Mouse (Mus musculus): ENCODE measurements around the gene Fbln1.
A peak's percentile ranks its signal among the peaks of the same experiment; 100 is the strongest.

Gene Fbln1

DNA sequence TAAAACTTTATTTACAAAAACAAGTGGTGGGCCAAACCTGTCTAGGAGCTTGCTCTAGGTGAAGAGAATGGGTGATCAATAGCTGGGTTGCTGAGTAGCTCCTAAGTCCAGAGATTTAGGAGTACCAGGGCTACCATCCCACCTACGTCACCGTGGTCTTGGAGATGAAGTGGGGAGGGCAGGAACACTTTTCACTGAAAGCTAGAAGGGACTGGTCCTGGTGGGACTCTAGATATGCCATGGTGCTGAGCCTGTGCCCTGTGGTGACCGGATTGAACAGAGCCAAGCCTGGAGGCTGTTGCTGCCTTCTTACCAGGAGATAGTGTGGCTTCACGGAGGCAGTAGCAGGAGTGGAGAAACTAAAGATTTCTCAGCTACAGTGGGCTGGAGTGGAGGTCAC is 34.3 kb downstream of the Fbln1 start:
- no peak for DNase-seq

DNA sequence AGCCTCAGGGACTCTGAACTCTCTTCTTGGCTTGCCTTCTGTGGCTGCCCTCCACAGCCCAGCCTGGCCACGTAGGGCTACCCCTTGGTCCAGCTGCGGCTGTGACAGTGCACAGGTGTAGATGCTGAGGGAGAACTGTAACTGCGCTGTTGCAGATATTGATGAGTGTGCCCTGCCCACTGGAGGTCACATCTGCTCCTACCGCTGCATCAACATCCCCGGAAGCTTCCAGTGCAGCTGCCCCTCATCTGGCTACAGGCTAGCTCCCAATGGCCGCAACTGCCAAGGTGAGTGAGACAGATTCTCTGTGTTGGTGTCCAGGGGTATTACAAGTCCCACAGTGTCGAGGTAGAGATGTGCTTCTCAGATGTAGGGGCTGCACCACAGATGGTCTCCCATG is 36.1 kb downstream of the Fbln1 start:
- no peak for DNase-seq

DNA sequence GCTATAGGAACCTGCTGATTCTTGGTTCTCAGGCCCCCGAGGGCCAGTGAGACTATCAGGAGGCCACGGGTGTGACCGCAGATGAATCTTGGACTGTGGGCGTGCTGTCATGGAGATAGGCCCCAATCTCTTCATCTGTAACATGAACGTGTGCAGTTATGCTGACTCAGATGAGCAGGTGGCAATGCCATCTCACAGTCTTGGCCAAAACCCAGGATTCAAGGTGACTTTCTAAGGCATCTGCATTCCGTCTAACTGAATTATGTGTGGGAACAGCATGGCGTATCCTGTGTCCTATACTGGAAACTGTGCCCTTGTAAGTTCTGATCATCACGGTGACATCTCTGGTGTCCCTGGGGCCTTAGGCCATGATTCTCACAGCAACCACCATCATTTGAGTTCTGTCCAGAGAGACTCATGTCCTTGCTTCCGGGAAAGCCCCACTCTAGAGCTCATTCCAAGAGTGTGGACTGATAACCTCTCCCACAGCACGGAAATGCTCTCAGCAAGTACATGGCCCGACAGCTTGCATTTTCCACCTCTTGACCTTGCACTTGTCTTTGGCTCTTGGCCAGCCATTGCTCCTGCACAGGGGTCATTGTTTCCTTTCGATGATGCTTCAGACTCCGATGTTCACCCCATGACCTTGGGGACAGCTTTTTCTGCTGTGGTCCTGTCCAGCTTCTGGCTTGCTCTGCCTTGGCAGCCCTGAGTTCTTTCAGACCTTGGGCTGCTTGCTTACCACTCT is 38.8 kb downstream of the Fbln1 start:
- DNase-seq: no peak

DNA sequence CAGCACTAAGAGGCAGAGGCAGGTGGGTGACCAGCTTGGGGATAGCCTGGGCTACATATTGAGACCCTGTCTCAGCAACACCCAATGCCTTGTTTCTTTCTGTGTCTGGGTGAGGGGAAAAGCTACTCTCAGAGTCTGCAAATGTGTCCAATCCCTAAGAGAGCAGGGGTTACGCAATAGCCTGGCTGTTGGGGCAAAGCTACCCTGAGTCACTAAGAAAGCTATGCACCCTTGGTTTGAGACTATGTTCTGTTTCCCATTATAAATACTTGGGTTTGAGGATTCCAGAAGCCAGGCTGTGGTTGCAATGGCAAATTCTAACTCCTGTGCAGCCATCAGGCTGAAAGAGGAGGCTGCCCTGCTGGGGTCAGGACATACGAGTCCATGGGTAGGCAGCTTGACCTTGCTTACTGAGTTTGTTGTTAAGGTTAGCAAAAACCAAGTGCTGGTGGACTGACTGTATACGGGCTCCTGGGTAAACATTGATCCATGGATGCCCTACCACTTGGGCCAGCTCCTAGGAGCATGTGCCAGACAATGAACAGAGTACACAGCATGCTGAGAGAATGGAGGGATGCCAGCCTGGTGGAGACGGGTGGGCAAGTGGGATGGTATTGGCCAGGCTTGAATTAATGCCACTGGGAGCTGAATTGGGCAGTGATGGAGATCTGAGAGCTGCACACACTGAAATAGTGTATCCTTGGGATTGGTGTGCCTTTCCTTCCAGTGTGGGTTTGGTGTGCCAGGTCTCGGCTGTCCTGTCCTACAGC is 39.7 kb downstream of the Fbln1 start:
- no peak for DNase-seq

DNA sequence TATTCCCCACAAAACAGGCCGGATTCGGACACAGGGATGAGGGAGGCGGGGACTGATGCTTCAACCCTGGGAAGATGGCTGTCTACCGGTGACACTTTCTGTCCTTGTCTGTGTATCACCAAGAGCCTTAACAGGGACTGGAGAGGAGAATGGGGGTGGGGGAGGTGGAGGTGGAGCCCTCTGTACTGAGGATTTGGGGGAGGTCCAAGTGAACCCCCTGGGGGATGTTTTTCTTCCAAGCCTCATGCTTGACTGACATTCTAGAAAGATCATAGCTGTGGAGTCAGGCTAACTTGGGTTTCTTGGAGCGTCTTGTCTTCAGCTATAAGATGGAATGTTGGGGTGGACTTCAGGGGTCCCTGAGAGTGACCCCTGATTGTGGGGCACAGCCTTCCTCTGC is 40.3 kb downstream of the Fbln1 start:
- DNase-seq: no peak

DNA sequence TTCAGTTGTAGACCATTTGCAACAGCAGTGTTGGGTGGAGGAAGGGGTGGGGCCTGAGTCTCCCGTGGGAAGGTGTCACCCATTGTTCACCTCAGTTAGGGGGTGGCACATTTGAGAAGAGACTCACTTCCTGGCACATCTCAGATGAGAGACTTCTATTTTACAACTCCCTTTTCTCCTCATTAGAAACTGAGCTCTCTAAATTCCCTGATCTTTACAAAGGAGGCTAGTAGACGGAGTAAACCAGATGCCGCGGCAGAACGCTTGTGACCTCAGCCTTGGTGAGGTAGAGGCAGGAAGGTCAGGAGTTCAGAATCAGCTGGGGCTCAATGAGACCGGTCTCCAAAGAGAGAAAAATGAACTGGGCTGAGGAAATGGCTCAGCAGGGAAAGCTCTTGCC is 41.2 kb downstream of the Fbln1 start:
- DNase-seq: no peak

DNA sequence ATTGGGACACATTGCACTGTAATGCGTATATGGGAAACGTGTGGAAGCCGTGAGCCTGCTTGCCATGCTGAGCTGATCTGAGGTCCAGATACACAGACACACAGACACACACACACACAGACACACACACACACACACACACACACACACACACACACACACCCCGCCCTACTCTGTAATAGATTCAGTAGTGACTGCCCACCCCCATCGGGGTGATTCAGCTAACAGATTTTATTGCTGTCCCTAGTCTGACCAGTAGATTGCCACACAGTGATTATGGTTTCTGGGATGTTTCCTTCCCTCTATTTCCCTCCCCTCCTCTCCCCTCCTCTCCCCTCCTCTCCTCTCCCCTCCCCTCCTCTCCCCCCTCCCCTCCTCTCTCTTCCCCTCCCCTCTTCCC is 42.6 kb downstream of the Fbln1 start:
- no peak for DNase-seq

DNA sequence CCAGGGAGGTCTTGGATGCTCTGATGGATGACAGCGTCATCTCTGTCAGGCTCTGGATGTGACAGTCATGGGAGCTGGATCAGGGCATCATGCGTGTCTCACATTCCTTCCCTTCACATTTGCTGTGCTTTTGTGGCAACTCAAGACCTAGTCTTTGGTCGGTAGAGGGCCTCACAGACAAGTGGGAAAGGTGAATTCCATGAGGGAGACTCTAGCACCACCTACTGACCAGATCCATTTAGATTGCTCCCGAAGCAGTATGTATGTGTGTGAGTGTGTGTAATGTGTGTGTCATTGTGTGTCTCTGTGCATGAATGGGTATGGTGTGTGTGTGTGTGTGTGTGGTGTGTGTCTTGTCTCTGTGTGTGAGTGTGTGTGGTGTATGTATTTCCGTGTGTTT is 43.5 kb downstream of the Fbln1 start:
- DNase-seq: no peak

DNA sequence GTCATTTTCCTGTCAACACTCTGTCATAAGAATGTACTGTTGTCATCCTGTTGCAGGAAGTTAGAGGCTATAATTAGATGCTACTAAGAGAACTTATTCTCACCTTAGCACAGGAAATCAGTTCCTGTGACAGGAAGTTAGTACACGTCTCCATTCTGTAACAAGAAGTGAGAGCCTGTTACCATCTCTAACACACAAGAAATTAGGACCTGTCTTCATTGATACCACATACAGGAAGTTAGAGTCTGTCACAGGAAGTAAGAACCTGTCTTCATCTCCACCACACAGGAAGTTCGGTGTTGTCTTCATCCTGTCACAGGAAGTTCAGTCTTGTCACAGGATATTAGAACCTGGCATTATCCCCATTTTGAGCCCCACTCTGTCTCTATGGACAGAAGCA is 44.7 kb downstream of the Fbln1 start:
- DNase-seq: peak in 1 of 2 experiments; percentile 8

DNA sequence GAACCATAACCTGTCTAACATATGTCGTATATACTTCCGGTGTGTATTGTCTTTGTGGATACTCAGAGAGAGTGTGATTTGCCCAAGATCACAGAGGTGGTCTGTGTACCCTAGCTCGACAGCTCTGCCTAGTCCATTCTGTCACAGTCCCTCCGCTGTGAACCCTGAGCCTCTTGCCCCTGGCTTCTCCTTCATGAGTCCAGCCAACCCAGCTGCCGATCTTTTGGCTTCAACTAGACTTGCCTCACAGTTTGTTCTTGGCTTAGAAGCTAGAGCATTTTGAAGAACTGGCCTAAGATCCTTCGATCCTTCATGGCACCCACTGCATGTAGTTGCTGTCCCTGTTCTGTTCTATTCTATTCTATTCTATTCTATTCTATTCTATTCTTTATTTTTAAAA is 46.7 kb downstream of the Fbln1 start:
- no peak for DNase-seq

DNA sequence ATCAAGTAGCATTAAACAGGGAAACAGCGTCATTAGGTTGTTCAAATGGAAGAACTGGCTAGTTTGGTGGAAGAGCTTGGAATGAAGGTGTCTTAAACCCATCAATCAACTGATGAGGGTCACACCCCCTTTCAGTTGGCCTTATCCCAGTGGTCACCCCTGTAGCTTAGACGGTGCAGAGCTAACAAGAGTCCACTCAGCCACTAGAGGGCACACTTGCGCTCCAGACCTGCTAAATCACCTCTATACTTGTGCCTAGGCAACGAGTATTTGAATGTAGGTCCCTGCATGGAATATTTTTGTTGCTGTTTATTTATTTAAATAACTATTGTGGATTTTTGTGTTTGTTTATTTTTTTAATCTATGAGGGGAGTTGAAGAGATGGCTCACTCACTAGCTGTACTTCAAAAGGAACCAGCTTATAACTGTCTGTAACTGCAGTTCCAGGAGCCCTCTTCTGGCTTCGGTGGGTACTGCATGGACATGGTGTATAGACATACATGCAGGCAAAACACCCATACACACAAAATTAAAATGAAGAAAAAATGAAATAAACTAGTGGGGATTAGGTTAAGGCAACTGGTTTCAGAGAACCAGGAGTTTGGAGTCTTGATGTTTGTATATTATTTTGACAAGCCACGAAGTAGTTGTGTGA is 52.2 kb downstream of the Fbln1 start:
- peak; percentile 50 to 54 for DNase-seq

DNA sequence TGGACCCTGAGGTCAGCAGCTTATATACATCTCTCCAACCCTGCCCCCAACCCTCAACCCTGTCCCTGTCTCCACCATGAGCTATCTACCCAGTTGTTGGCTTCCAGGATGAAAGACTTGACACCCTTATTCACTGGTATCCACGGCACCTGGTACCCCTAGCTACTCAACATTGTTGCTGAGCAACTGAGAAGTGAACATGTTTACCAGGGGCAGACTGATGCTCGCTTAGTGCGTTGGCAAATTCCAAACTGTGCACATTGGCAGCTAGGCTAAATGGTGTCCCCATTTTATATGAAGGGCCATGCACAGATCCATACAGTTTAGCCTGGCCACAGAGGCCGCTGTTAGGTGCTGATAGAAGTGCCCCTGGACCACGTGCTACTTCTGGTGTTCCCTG is 57.1 kb downstream of the Fbln1 start:
- DNase-seq: no peak

DNA sequence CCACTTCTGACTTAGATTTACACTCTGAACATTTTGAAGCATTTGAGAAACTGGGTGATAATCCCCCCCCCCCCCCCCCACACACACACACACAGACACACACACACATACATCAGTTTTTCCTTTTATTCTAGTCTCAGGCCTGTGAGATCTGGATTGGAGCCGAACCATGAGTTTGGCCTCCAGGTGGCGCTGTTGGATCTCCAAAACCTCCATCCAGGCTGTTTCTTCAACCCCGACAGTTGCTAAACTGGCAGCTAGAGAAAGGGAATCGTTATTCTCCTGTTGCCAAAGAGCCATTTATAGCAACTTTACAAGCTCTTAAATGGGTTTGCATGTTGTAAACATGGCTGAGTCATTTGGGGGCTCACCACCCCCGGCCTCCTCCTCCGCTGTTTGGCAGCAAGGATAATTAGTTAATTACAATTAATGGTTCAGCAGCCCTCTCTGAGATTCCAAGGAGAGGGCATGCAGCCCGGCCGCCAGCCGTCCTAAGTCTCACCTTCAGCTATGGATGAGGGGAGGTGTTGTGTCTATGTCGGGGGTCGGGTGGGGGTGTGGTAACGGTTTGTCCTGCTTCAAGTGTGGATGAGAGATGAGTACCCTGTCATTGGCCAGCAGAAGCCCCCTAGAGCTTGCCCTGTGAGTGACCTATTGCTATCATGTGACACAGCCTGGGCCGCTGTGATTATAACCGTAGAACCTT is 61.1 kb downstream of the Fbln1 start:
- DNase-seq: peak; percentile 65 to 67

DNA sequence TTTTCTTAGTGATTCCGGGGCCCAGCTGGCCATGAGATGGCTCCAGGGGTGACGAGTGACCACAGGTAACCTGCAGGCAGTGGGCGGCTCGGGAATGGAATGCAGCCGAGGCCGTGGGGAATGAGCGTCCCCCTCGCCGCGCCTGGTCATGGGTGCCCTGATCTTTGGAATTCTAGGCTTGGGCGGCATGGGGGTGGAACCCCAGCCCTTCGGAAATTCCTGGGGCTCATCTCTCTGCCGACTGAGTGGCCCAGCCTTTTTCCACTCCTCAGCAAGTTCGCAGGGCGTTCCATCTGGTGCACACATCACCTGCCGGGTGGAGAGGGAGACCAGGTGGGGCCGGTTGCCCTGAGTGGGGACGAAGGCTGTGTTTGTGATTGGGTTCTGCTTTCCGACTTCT is 62.1 kb downstream of the Fbln1 start:
- no peak for DNase-seq

DNA sequence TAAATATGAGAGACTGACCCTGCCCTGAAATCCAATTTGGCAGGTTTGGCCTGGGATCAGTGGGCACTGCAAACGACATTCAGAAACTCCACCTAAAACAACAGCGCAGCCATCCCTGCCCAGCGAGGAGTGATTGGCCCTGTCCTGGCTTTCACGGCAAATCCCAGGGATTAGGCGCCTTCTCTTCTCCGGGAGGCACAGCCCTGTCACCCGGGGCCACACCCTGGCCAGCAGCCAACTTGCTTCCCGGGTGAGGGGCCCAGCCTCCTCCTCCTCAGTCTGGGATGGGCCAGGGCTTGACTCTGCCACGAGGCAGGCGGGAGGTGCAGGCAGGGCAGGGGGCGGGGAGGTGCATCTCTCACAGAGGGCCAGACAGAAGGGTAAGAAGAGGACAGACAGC is 67.2 kb downstream of the Fbln1 start:
- no peak for DNase-seq

DNA sequence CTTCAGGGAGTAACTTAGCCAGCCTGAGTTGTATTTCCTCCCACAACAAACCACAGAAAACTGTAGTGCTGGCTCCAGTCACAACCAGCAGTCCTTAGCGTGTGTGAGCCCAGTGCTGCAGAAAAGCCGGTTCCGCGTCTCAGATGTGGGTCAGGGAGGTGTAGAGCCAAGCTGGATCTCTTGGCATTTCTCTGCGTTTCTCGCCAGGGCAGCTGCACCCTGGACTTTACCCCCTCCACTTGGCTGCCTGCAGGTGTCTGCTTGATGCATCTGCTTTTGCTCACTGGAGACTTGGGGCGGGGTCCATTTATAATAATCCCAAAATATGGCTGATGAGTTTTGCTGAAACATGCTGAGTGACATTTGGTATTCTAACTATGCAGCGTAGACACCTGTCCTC is 71.5 kb downstream of the Fbln1 start:
- DNase-seq: no peak

DNA sequence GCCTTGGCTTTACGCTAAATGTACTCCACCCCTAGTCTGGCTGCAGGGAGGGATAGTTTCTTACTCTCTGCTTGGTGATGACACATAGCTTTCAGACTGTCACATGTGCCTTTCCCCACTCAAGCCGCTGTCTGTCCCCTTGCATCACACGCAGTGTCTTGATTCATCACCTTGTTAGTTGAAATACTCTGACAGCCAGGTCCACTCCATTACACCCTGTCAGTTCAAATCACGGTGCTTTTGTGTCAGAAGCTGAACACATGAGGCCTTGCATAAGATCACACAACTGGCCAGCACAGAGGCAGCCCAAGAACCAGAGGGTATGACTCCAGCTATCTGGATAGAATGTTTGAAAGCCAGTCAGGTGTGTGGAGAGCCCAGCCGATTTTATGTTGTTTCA is 73.2 kb downstream of the Fbln1 start:
- DNase-seq: no peak

DNA sequence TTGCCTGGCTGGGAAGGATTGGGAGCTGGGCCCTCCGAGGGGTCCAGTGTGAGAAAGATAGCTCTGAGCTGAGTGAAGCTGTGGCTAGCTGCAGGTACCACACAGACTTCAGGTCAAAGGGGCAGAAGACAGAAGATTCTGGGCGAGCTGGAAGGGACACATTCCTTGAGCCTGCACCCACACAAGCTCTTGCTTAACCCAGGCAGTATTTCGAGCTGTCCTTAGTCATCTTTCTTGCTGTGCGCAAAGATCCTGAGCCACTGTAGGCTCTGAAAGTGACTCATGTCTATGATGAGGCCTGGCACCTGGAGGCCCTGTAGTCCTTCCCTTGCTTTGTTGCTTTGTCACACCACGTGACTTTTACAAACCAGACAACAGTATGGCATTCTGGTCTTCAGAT is 76.3 kb downstream of the Fbln1 start:
- DNase-seq: no peak

DNA sequence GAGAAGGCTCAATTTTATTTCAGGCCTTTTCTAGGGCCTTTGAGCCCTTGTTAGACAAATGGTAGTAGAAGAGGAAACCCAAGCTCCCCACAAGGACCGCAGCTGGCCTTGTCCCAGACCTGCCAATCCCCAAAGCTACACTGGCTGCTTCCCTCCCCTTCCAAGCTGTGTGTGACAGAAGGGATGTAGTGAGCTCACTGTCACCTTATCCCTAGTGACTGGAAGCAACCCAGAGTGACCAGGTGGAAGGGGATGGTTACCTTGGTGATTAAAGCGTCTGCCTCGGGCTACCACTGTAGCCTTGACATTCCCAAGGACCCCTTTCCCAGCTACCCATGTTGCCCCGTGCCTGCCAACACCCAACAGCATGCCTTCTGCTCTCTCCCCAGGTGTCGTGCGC is 78.9 kb downstream of the Fbln1 start:
- no peak for DNase-seq

DNA sequence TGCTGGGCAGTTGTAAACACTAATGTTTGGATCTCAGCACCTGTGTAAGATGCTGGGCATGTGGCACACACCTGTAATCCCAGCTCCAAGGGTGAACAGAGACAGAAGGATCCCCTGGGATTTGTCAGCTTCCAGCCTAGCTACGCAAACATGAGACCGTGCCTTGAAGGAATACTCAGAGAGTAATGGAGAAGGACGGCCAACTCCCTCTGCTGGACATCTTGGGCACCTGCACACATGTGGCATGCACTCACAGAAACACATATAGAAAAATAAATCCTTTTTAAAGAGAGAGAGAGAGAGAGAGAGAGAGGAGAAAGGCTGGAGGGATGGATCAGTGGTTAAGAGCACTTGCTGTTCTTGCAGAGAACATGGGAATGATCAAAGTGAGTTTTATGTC is 88.9 kb downstream of the Fbln1 start:
- no peak for DNase-seq

DNA sequence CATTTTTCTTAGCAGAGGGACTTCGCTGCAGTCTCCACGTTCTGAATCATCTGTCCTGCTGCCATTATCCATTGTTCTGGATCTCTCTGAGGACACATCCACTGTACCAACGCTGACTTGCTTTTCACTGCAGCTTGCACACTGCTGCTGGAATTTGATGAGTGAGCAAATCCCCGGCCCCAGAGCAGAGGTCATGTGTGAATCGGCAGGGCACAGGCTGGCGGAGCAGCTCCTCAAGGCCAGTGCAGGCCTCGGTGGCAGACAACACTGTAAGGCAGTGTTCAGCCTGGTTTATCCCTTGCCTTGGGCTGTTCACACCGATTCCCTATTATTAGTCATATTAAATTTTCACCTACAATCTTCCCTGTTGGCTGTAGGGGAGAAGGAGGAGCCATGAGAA is 89.8 kb downstream of the Fbln1 start:
- DNase-seq: no peak

DNA sequence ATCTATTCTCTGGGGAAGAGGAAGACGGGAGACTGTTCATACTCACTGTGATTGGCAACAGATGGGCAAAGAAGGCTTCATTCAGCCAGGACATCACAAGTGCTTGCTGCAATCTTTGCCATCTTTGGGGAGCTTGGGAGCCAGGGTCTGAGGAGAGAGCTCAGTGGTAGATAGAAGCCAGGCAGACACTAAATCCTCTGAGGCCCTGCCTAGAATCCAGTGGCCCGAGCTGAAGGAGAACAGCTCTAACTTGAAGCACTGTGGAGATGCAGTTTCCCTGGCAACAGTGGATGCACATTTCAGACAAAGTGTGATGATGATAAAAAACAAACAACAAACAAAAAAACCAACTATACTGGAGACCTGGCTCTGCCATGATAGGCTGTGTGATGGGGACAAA is 90.2 kb downstream of the Fbln1 start:
- no peak for DNase-seq

DNA sequence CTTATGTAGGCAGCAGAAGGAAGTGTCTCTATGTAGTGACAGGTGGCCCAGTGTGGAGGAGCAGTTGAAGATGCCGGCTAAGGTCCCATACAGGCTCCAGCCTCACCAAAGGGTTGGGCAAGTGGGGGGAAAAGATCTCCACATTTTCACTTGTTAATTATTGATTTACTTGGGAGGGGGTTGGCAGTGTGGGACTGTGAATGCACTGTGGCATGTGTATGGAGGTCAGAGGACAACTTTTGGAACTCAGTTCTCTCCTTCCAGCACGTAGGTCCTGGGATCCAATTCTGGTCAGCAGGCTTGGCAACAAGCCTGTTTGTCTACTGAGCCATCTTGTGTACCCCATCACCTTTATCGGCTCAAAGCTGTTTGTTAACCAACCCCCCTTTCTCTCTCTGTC is 90.8 kb downstream of the Fbln1 start:
- DNase-seq: no peak
